Mouse (Mus musculus) embryo, embryonic 10 days (tissue): Measurements from ENCODE around the gene Rrn3.
"Not testable (repeated sequence)": the region's sequence is repeated elsewhere in the genome, so short reads cannot be mapped to it uniquely, and the experiment has no call there.

Experiments
- DNase-seq: peaks from one replicate; pipeline ENCODE4 v3.0.0-alpha.2; 2015; ENCODE audit warnings: low spot score

Rrn3 gene

GRCm38 (mm10) chr16:13780353-13781036 lies at the start of gene Rrn3:
Gene Rrn3, plus strand, starts transcription at chr16:13780708.
- peak; percentile 93 for DNase-seq

- DNase-seq = no peak
Observed at GRCm38 (mm10) chr16:13732786-13733185, 47.7 kb upstream of the Rrn3 start.

GRCm38 (mm10) chr16:13733518-13734137 lies 46.9 kb upstream of the Rrn3 start:
- peak; percentile 82 for DNase-seq

- DNase-seq = no peak
Observed at GRCm38 (mm10) chr16:13735977-13736376, 44.5 kb upstream of the Rrn3 start.

GRCm38 (mm10) chr16:13739044-13739443 lies 41.5 kb upstream of the Rrn3 start:
- DNase-seq = not testable (repeated sequence)

GRCm38 (mm10) chr16:13740844-13741243 lies 39.7 kb upstream of the Rrn3 start:
- no peak for DNase-seq

- DNase-seq = no peak
Observed at GRCm38 (mm10) chr16:13747708-13748107, 32.8 kb upstream of the Rrn3 start.

GRCm38 (mm10) chr16:13748124-13748523 lies 32.4 kb upstream of the Rrn3 start:
- no peak for DNase-seq

- DNase-seq = not testable (repeated sequence)
Observed at GRCm38 (mm10) chr16:13748813-13749212, 31.7 kb upstream of the Rrn3 start.

- no peak for DNase-seq
Observed at GRCm38 (mm10) chr16:13749306-13749705, 31.2 kb upstream of the Rrn3 start.

GRCm38 (mm10) chr16:13749981-13750380 lies 30.5 kb upstream of the Rrn3 start:
- no peak for DNase-seq

GRCm38 (mm10) chr16:13750626-13751025 lies 29.9 kb upstream of the Rrn3 start:
- no peak for DNase-seq

- DNase-seq = peak; percentile 27
Observed at GRCm38 (mm10) chr16:13753986-13754385, 26.5 kb upstream of the Rrn3 start.

GRCm38 (mm10) chr16:13754400-13755190 lies 25.9 kb upstream of the Rrn3 start:
- DNase-seq = peak; percentile 99

GRCm38 (mm10) chr16:13757823-13758222 lies 22.7 kb upstream of the Rrn3 start:
- DNase-seq = no peak

- not testable (repeated sequence) for DNase-seq
Observed at GRCm38 (mm10) chr16:13762807-13763206, 17.7 kb upstream of the Rrn3 start.

GRCm38 (mm10) chr16:13764519-13764918 lies 16.0 kb upstream of the Rrn3 start:
- peak; percentile 10 for DNase-seq

- no peak for DNase-seq
Observed at GRCm38 (mm10) chr16:13766367-13766766, 14.1 kb upstream of the Rrn3 start.

GRCm38 (mm10) chr16:13771603-13772002 lies 8.9 kb upstream of the Rrn3 start:
- not testable (repeated sequence) for DNase-seq

- DNase-seq = not testable (repeated sequence)
Observed at GRCm38 (mm10) chr16:13772051-13772450, 8.5 kb upstream of the Rrn3 start.

GRCm38 (mm10) chr16:13774011-13774410 lies 6.5 kb upstream of the Rrn3 start:
- DNase-seq = not testable (repeated sequence)

- not testable (repeated sequence) for DNase-seq
Observed at GRCm38 (mm10) chr16:13774651-13775050, 5.9 kb upstream of the Rrn3 start.

- DNase-seq = no peak
Observed at GRCm38 (mm10) chr16:13781216-13781615, 708 bp downstream of the Rrn3 start.
